Mouse (Mus musculus): ENCODE measurements around the gene B830017H08Rik.

B830017H08Rik gene

DNA sequence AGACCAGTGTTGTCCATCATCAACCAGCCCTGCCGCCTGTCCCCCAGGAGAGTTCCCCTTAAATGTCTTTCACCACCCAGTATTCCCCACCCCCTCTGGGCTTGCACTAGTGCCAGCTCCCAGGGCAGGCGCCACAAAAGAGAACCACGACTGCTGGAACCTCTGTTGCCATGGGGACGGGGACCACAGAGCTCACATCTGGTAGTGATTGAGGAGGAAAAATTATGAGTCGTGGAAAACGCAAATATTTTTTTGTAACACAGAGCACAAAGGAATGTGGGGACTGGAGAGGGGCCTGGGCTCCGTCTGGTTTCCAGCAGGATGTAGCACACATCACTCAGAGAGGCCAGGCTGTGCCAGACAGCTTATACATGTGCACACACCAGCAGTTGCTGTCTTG is 23.2 kb upstream of the B830017H08Rik start:
- peak; percentile 82 for DNase-seq (ENCODE audit: low spot score)

DNA sequence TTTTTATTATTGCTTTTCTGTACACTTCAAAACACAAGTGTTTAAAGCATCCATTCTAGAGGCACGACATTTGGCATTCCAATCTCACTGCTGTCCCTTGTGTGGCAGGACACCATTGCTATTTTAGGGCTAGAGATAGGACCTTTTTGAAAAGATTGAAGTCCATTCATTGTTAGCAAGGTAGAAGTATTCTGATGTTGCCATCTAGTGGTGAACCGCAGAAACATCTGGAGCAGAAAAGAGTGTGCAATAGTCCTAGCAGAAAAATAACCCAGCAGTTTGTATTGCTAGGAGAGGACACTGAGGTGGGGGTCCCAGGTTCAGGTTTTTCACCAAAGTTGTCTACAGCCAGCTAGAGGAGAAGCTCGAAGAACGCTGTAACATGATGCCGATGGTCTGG is 20.8 kb upstream of the B830017H08Rik start:
- peak; percentile 80 for DNase-seq (ENCODE audit: low spot score)

DNA sequence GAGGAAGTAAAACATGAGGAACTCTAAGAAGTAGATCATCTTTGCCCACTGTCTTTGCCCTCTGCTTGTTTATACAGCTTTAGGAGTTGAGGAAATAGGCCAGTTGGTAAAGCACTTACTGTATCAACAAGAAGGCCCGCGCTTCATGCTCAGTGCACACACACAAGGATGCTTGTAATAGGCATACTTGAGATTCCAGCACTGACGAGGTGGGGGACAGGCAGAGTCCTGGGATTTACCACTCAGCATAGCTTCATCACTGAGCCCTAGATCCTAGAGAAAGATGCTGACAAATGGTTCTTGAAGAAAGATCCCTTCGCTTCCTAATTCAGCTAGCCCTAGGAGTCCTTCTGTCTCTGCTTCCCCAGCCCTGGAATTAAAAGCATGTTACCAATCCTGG is 19.7 kb upstream of the B830017H08Rik start:
- DNase-seq (ENCODE audit: low spot score) = no peak

DNA sequence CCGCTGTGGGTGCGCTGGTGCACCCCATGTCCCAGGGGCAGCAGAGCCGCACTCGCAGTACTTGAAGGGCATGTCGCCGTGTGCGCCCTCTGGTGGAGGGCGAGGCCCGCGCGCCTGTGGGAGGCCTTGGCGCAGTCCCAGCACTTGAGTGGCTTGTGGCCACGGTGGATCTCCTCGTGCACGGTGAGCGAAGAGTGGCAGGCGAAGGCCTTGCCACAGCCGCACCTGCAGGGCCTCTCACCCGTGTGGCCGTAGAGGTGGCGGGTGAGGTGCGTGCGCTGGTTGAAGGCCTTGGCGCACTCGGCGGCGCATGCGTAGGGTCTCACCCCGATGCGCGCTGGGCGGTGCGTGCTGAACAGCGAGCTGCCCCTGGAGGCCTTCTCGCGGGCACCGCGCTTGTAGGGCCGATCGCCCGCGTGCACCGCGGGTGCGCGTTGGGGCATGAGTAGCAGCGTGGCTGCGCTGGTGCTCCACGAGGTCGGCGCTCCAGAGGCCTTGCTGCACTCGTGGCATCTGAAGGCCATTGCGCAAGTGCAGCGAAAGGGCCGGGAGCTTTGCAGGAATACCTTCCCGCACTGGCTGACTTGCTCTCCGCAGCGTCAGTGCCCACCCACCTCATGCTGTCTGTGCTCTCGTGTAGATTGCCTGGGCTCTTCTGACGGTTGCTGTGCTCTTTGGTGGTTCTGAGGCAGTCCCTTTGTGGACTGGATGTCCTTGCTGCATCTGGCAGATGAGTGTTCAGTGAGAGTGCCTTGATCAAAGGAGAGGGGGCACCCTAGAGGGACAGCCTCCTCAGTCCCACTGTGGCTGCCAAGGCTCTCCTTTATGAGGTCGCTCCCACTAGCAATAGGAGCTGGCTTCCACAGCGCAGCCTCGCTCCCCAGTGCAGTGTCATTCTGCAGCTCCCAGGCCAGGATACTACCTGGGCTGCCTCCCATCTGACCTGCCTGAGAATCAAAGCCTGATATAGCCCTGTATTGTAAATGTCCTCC is 17.2 kb upstream of the B830017H08Rik start:
- DNase-seq (ENCODE audit: low spot score) = peak; percentile 91

DNA sequence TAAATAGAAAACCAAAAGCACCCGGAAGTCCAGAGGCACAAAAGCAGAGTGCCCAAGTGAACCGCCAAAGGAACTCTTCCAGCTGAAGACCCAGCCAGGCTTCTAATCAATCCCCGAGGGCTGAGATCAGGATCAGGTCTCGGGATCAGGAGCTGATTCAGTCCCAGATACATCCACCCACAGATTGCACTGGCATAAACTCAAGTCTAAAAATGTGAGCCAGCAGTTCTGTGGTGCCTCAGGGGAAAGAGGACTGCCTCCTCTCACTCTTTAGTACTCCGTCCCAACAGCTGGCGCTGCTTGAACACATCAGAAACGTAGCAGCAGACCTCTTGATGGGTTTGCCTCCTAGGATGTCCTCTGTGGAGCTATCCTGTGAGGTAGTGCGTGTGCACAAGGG is 16.4 kb upstream of the B830017H08Rik start:
- no peak for DNase-seq (ENCODE audit: low spot score)

DNA sequence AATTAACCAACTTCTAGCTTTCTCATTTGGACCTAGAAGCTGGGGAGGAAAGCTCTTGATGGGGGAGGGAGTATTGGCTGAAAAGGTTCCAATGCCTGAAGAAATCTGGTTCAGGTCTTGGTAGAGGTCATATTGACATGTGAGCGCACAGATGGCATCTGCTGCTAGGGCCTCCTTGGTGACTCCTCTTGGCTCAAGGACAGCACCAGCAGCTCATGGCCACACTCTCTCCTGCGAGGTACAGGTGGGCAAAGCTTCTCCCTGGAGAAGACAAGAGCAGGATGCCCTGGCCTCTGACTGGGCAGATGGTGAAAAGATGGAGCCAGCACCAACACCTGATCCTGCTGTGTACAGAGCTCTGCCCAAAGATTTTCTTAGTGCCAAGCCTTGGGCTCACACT is 6.4 kb upstream of the B830017H08Rik start:
- DNase-seq (ENCODE audit: low spot score) = no peak

DNA sequence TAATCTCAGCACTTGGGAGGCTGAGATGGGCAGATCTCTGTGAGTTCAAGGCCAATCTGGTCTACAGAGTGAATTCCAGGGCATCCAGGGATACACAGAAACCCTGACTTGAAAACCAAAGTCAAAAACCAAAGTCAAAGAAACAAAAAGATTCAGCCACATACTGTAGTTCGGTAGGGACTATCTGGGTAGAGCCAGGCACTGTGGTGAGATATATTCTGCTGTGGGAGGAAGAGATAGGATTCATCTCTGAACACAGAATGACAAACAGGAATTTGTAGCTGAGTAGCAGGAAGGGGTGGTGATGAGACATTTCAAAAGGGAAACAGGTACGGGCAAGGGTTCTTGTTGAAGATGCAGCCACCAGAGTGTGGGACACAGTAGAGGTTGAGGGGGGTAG is 4.7 kb upstream of the B830017H08Rik start:
- no peak for DNase-seq (ENCODE audit: low spot score)

DNA sequence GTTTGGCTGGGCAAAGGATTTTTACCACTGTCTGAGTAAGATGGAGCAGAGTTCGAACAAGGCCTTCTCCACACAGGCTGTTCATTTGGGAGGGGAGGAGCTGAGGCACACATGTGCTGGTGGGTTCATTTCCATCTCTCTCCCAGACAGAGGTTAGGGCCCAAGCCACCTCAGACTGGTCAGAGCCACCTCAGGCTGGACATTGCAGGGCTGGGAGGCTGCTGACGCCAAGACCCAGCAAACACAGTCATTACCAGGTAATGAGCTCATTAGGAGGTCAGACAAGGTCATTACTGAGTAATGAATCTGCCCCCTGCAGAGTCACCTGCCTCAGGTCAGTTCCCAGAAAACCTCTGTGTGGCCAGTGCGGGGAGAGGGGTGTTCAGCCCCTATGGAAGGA is 4.1 kb upstream of the B830017H08Rik start:
- DNase-seq (ENCODE audit: low spot score) = no peak

DNA sequence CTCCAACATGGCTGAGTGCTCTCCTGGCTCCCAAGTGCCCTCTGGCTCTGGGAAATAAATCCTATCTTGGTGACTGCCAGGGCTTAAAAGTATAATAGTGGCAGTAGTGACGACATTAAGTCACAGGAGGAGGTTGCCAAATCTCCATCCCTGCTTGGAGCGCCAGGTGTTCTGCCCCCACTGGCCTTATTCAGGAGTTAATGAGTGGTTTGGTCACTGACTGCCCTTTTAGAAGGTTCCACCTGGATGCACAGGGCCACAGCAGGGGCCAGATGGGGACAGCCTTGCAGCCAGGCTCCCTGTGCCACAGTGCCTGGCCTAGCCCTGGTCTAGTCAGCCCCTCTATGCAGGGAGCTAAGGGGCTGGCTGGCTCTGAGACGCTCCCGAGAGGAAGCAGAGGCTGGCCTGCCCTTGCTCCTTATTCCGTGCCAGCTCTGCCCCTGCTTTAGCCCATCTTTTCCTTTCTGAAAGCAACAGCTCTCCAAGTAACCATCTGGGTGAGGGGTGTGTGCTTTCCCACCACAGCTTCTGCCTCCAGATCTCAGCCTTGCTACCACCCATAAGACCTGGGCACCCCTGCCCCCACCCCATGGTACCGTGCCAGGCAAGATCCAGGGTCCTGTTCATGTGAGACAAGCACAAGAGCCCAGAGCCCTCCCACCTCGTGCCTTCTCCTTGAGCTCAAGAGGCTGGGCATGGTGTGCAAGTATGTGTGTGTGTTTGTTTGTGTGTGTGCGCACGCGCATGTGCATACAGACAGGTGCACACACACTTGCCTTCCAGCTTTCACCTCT is 2.3 kb upstream of the B830017H08Rik start:
- no peak for DNase-seq (ENCODE audit: low spot score)

DNA sequence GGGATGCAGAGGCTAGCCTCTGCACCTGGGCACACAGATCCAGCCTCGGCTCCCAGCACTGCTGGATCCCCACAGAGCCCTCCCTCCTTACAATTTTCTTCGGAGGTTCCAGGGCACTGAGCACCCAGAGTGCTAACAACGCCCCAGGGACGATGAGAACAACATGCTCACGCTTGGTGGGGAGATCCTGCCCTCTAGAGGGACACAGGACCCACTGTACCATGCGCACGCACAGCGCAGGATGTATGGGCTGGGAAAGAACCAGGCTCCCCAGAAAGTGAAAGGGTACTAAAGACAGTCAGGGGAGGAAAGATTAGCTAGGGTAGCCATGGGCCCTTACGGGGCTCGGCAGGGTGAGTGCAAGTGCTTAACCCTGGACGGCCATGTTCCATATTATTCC is 1.1 kb upstream of the B830017H08Rik start:
- peak; percentile 51 for DNase-seq (ENCODE audit: low spot score)

DNA sequence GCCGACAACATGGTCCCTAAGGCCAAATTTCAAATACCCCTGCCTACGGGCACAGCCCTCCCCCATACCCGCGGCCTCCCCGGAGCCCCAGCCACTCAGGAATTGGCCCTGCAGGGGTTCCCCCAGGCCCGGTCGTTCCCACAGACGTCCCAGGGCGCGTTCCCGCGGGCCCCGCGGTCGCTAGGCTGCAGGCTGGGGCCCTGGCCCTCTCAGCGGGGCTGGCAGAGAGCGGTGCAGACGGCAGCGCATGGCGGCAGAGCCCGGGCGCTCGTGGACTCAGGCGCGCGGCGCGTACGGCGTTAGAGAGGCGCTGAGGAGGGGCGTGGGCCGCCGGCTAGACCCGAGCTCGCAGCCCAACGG is 380 bp downstream of the B830017H08Rik start:
- DNase-seq (ENCODE audit: low spot score) = peak; percentile 35

DNA sequence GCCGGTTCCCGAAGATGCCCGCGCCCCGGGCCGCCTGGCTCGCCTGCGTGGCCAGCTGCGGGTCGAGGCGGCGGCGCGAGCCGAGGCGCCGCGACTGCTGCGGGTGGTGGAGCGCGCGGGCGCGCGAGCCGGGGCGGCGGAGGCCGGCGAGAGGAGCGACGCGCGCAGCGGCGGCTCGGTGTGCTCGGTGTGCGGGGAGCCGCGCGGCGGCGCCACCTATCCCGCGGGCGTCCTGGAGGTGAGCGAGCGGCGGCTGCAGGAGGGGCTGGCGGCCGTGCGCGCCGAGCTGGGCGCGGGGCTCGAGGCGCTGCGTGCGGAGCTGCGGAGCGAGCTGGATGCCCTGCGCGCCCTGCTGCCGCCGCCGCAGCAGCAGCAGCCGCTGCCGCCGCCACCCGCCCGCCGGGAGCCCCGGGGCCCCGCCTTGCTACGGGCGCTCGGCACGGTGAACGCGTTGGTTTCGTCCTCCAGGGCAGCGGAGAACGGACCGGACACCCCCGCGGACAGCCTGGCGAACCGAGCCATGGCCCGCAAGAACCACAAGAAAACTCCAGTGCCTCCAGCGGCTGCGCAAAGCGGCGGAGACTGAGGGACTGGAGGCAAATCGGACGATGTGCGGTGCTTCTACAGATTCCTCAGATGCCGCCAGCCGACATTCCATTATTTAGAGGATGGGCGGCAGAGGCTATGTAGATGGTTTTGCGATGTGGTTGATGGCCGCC is 919 bp downstream of the B830017H08Rik start:
- DNase-seq (ENCODE audit: low spot score) = peak; percentile 67

DNA sequence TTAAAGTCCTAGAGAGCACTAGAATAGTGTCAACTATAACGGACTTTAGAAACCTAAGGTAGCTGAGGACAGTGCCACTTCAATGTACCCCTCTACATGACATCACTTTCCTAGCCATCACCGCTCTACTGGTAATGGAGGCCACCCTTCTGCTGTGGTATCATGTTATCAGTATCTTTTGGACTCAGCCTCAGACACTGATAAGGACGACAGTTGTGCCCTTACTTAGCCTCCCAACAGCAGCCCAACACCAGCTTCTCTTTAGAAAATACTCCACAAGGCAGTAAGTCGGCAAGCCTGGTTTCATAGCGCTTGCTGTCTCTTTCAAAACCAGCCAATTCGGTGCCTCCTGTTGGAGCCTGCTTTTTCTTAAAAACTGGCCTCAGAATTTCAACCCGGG is 1.6 kb downstream of the B830017H08Rik start:
- no peak for DNase-seq (ENCODE audit: low spot score)

DNA sequence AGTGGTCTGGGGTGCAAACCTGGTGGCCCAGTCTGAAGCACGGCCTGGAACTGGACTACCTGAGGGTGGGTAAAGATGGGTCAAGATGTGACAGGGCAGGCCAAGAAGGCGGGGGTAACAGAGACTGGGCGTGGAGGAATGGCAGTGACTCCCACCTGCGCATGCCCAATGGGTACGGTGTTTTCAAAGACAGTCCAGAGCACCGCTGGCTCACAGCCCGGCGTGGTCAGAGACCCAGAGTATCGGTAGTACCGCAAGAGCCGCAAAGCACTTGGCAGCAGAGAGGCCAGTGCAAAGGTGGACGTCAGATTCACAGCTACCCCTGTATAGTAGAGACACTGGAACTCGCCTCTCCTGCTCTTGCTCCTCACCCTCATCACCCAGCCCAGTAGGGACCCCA is 2.6 kb downstream of the B830017H08Rik start:
- no peak for DNase-seq (ENCODE audit: low spot score)

DNA sequence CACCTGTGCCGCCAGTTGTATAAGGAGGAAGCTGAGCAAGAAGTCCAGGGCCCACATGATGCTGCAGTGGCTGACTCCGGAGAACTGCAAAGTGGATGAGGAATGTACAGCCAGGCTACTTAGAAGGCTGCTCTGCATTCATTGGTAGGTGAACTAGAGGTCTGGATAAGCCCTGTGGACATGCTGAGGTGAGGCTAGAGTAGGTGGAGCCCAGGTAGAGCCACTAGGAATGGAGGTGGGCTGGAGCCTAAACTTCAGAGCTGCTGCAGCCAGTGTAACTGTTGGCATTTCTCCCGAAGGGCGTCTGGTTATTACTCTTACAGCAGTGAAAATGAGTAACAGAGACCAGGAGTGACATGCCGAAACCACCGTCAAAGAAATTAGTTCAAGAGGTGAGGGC is 5.1 kb downstream of the B830017H08Rik start, which contains the start of gene Car15:
Gene Car15, minus strand, starts transcription at position 314 of the 400 bp plus-strand sequence.
- no peak for DNase-seq (ENCODE audit: low spot score)

DNA sequence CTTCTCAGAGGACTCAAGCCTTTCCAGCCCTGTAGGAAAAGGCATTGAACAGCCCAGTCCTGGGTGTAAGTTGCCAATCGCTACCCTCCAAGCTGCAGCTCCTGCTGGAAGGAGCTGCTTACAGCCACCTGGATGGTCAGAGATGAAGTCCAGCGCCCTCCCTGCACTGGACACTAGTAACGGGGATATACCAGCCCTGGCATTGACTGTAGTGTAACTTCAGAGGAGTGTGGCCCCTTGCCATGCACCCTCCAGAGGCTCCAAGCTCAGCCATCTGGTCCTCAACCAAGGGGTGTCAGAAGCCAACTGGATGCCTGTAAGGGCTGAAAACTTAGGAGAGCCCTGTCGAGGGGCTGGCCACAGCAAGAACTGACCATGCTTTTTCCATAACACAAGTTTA is 7.1 kb downstream of the B830017H08Rik start:
- DNase-seq (ENCODE audit: low spot score) = no peak

DNA sequence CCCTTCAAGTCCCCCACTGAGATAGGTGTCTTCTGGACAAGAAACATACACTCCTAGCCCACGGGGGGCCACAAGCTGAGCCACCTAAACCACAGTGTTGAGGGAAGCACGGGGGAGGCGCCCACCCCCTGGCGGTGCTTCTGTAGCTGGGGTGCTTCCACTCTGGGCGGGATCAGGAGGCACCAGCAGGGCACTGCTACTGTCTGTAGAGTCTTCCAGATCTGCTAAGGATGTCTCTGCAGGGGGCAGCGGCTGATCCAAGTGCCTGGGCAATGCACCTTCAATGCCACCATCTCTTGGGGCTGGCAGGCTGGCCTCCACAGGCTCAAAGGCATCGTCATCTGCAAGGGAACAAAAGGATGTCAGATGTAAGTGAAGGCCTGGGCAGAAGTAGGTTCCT is 9.5 kb downstream of the B830017H08Rik start:
- no peak for DNase-seq (ENCODE audit: low spot score)

DNA sequence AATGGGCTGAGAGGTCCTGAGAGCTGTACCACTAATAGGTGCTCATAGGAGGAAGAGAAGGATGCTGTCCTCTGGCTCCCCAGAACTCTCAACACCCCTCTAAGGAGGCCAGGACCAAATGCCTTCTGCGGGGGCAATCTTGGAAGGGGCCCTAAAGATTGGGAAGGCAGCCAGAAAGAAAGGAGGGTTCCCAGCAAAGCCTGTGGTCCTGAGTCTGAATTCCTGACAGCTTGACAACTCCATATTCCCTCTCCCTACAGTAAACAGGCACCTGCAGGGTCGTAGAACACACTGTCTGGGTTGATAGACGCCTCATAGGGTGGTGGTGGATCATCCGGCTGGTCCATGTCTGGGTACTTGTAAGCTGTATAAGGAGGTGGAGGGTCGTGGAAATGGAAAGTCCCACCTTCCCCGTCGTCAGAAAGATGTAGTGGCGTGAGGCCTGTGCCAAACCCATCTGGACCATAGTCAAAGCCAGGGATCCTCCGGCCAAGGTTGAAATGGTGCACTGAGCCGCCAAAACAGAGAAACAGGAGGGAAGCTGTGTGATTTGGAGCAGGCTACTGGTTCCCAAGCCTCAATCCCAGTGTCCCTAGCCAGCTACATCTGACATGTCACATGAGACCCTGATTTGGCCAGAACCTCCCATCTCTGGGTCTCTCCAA is 10.9 kb downstream of the B830017H08Rik start:
- DNase-seq (ENCODE audit: low spot score) = no peak

DNA sequence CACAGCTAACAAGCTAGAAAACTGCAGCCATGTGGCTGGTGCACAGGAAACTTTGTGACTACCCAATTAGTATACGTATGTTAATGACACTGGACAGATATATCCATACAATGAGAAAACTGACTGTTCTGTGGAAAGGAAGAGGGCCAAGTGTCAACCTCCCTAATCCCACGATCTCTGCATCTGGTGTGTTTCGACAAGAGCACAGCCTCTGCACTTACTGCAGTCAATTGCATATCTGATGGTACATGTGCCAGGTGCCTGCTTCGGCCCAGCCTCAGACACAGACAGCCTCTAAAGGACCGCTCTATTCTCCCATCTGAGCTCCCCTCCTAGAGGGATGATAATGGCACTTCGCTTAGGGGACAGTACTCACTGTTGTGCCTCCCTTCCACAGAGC is 15.5 kb downstream of the B830017H08Rik start:
- no peak for DNase-seq (ENCODE audit: low spot score)

DNA sequence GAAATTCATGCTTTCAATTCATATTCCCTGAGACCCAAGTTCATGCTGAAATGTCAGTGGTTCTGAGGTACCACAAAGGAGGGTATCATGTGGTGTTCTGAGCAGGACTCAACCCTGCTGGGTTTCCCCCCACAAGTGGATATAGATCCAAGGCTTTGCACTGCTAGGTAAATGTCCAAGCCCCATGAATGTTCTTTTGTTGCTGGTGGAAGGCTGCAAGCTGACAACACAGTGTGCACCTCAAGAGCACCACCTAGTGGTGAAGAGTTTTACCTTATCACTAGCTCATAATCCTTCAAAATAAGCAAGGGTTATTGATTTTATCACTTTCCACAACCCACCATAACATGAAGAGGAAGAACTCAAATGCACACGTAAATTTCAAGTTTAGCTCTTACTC is 16.0 kb downstream of the B830017H08Rik start:
- peak; percentile 87 for DNase-seq (ENCODE audit: low spot score)

DNA sequence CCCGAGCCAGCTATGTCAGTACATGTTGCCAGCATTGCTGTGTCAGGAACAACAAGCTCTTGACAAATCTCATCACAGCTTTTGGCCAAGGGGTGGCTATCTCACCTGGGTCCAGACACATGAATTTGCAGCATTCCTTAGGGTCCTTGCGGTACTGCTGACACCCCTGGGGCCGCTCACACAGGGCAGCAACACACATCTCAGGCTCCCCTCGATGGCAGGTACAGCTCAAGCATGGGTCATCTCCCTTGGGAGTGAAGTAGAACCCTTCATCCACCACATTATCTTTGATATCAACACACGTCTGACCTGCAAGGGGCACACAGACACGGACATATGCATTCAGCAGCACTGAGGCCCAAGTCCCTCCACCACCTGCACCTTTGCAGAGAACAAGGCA is 16.6 kb downstream of the B830017H08Rik start:
- DNase-seq (ENCODE audit: low spot score) = no peak

DNA sequence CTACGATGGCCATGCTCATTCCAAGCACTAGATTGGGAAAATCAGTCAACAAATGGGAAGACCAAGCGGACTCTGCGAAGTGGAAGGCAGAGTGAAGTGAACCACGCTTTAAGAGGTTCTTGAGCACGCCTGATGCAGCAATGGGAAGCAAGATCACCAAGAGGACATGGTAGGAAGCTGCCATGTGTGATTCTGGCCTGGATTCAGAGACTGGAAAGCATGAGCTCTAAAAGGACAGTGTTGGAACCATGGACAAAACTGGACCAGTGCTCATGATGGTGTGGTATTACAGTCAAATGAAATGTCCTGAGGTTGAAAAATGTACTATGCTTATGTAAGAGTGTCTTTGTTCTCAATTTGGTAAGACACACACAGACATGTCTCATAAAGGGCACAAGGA is 18.4 kb downstream of the B830017H08Rik start:
- DNase-seq (ENCODE audit: low spot score) = no peak

All from embryo, embryonic 10 days (tissue).